Mouse (Mus musculus) heart, embryonic 14.5 days (tissue): ENCODE measurements around the gene Cort. TPM values are rescaled to one million over a fixed set of nuclear protein-coding genes. Genes with fewer than 3 reads are reported as not detected.

ENCODE experiments used
- ATAC-seq: fragments of 200-750 bp; cut with Nextera tagmentation; 2 replicates; pipeline ENCODE4 v1.8.0; 2017; ENCODE audit warnings: low read depth, moderate TSS enrichment; ENCODE audit not compliant: insufficient number of reproducible peaks, insufficient read depth, low FRiP score
- H3K27ac ChIP-seq, 2 experiments: fragments of 200-500 bp in 1 of 2; fragments of 300-500 bp in 1 of 2; sonication (generic) in 1 of 2; replicated peaks in 1 of 2; 2 replicates each; pipeline ENCODE4 v1.5.1; 2012 to 2014; ENCODE audit warnings: low read depth in 2 of 2, low read length in 2 of 2, control low read depth in 1 of 2, mild to moderate bottlenecking in 1 of 2, mixed read lengths in 1 of 2; ENCODE audit not compliant: control insufficient read depth in 1 of 2, insufficient read depth in 1 of 2
- H3K27me3 ChIP-seq: fragments of 300-500 bp; sonication (generic); 2 replicates; pipeline ENCODE4 v1.6.1; 2014; ENCODE audit warnings: mild to moderate bottlenecking, low read length, control low read depth; ENCODE audit not compliant: control insufficient read depth, insufficient read depth
- H3K36me3 ChIP-seq: fragments of 300-500 bp; sonication (generic); 2 replicates; pipeline ENCODE4 v1.6.1; 2014; ENCODE audit warnings: mild to moderate bottlenecking, control low read depth, low read length, mixed read lengths; ENCODE audit not compliant: control insufficient read depth, insufficient read depth
- H3K4me1 ChIP-seq, 2 experiments: fragments of 200-500 bp in 1 of 2; fragments of 300-500 bp in 1 of 2; sonication (generic) in 1 of 2; 2 replicates each; pipeline ENCODE4 v1.6.1; 2012 to 2014; ENCODE audit warnings: low read length in 2 of 2, control low read depth in 1 of 2, mixed read lengths in 1 of 2; ENCODE audit not compliant: control insufficient read depth in 2 of 2, insufficient read depth in 2 of 2
- H3K4me2 ChIP-seq: fragments of 300-500 bp; sonication (generic); 2 replicates; pipeline ENCODE4 v1.6.1; 2014; ENCODE audit warnings: mild to moderate bottlenecking, low read length
- H3K4me3 ChIP-seq, 2 experiments: fragments of 200-500 bp in 1 of 2; fragments of 300-500 bp in 1 of 2; sonication (generic) in 1 of 2; 2 replicates each; pipeline ENCODE4 v1.5.1; 2012 to 2014; ENCODE audit warnings: low read length in 2 of 2, mild to moderate bottlenecking in 2 of 2, control low read depth in 1 of 2, low read depth in 1 of 2, moderate library complexity in 1 of 2; ENCODE audit not compliant: control insufficient read depth in 1 of 2, insufficient read depth in 1 of 2
- H3K9ac ChIP-seq: fragments of 300-500 bp; sonication (generic); 2 replicates; pipeline ENCODE4 v1.6.1; 2014; ENCODE audit warnings: mild to moderate bottlenecking, low read length
- H3K9me3 ChIP-seq: fragments of 300-500 bp; sonication (generic); 2 replicates; pipeline ENCODE4 v1.6.1; 2016; ENCODE audit warnings: low read length, control low read depth; ENCODE audit not compliant: control insufficient read depth
- WGBS: fragments of 180-500 bp; shearing (Covaris S2); extraction: QIAGEN DNeasy Blood & Tissue Kit; methylation state at CpG from one replicate; pipeline ENCODE4 v1.1.7; 2014; 5-methylcytosine and 5-hydroxymethylcytosine counted together
- polyA plus RNA-seq: library from polyadenylated mRNA; unstranded; fragments of >200 nt; fragmentation: Nextera tagmentation; extraction: Ambion mirVana; gene quantifications from 2 replicates; pipeline ENCODE4 v1.2.1, GENCODE M21; 2014

The Cort gene
- polyA plus RNA-seq, 1 experiment from 2014 or later = 0.31 TPM

GRCm38 (mm10) chr4:149075073-149075472 is 51.5 kb downstream of the Cort start:
- 90% methylated on average over 13 of the region's 13 CpGs for WGBS
- Histone ChIP-seq H3K27ac (no peak overlapping the region), H3K36me3 (peaks cover 12% of the 10 kb centered on the region; the same call in 1 of the 2 replicates)

More at GRCm38 (mm10) chr4:149075073-149075472, 51.5 kb downstream of the Cort start:
- Histone ChIP-seq H3K27me3 (no peaks in the 10 kb centered on the region), H3K4me2 (no peak overlapping the region), H3K9me3 (0 out of 2 replicates have a peak, but pooled peaks cover 3% of the 10 kb centered on the region), H3K4me3 (no peak overlapping the region), H3K4me1 (peaks cover 14 to 28% of the 10 kb centered on the region in 2 experiments), H3K9ac (no peak overlapping the region)
- no peak for ATAC-seq

Other genes with a start within 250 kb of the Cort start
- gene Pex14, start 26.9 kb downstream of the Cort start, polyA plus RNA-seq = 29.5 and 31.2 TPM in 2 replicates
- 26.7 and 29.6 TPM in 2 replicates for gene Dffa, start 22.6 kb downstream of the Cort start, polyA plus RNA-seq
- 18.9 and 25.3 TPM in 2 replicates for gene Cenps, start 10.9 kb upstream of the Cort start, polyA plus RNA-seq
- 27.9 and 33.4 TPM in 2 replicates for gene Pgd, start 40.0 kb upstream of the Cort start, polyA plus RNA-seq
- gene Kif1b, start 180.9 kb upstream of the Cort start, polyA plus RNA-seq = 47.1 and 51.9 TPM in 2 replicates